Mouse (Mus musculus): Measurements from ENCODE around the gene Trim62.

The Trim62 gene

DNA sequence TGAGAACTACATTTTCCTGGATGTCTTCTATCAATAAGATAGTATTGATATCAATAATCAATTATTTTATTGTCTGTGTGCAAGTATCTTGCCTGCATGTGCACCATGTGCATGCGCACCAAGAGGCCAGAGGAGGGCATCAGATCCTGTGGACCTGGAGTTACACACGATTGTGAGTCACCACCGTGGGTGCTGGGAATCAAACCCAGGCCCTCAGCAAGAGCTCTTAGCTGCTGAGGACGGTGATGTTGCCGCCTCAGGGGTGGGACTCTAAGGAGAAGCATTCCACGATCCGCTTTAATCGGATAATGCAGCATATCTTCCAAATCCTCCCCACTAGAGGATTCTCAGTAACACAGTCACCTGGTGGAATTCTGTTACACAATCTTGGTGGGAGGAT, 2.2 kb downstream of the Trim62 start:
- no peak for DNase-seq (ENCODE audit: low read depth, low spot score)

DNA sequence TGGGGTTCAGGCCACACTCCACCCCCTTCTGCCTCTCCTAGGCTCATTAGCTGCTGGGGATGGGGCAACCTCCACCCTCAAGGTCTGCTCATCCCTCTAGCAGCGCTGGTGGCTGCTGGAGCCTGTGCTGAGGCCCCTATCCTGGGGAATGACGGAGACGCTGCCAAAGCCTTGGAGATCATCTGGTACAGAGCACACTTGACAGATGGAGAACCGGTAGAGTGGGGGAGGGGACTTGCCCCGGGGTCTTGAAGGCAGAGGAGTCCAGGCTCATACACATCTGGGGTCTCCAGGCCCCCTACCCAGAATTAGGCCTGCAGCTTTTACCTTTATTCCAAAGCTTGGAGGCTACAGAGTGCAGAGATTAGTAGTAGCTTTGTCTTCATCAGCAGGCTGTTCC, 3.2 kb downstream of the Trim62 start:
- DNase-seq (ENCODE audit: low read depth, low spot score), result peak; percentile 73

DNA sequence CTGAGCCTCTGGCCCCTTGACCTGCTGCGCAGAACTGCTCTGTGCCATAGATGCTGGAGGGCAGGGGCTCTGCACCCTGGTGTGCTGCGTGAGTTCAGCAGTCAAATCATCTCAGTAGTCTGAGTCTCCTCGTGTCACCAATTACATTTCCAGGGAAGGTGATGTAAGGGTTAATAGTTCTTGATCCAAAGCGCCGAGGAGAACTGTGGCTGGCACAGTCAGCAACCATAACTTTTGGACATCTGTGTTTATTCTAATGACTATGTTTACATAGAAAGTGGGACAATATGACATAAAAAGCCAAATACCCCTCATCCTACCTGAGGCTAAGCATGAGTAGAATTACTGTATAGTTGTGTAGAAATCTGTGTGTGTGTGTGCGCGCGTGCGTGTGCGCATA, 3.6 kb downstream of the Trim62 start:
- no peak for DNase-seq (ENCODE audit: low read depth, low spot score)

DNA sequence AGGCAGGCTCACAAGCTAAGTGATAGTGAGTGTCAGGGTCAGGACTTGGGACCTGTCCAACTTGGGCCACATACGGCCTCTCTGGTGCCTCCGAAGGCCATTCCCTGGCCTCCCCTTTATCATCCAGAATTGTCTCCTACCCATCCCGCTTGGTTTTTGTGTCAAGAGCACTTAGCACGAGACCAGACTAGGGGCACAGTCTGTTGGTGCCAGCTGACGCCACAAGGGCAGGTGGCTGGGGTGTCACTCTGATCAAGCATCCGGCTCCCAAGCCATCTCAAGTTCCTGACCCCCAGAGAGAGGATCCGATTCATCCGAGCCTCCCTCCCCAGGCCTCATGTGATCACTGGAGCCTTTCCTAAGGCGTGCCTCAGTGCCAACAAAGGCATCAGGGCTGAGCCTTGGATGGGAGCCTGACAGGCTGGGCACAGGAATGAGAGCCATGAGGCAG, 4.3 kb downstream of the Trim62 start:
- peak; percentile 98 for DNase-seq (ENCODE audit: low read depth, low spot score)

DNA sequence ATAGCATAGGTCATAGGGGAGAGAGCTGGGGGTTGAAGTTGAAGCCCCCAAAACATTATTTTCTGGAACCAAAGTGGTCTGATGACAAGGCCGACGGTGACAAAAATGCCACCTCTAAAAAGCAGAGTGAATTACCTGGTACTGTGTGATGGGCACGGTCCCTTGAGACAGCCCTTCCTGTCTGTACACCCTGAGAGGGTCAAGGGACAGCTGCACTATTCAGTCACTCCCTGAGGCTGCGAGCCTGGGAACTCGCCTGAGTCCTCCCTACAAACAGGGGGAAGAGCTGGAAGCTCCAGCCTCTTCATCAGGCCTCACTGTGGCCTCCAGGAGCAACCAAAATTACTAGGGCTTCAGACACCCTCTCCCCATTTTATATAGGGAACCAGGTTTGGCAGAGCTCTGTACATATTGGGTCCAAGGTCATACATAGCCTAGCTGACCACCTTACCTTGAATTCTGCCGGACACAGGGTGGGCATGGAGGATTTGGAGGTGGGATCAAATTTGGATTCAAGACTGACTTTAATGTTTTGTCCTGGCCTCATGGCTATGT, 5.1 kb downstream of the Trim62 start:
- DNase-seq (ENCODE audit: low read depth, low spot score), result no peak

DNA sequence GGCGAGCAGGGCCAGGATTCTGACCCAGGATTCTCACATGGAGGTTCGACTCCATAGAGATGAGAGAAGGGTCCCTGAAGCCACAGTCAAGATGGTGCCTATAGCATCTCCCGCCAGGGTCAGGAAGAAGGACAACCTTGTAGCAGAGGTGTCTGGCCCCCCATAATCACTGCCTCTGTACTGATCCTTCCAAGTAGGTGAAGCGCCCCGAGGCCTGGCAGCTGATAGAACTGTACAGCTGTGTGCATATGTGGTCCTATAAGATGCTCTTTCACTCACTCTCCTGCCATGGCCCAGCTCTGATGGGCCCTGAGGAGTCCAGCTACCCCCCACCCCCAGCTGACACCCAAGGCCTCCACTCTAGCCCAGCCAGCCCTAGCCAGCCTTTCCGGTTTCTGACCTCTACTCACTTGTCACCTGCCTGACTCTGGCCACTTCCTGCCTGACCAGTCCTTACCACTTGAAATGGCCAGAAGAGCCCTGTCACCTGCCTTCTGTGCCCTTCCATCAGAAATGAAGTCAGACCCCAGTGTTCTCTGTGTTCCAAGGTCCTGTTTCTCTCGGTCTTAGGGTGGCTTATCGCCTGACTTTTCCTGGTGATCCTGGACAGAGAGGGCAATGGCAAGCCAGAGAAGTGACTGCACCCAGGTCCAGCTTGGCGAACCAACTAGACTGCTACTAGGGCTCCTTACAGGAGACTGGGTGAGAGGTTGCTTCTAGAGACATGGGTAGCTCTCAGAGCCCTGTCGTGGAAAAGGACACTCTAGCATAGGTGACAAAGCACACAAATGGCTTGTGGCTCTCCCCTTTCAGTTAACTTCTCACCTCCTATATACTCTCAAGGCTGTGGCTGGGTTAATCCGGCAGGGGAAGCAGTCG, 6.6 kb downstream of the Trim62 start:
- DNase-seq (ENCODE audit: low read depth, low spot score), result no peak

DNA sequence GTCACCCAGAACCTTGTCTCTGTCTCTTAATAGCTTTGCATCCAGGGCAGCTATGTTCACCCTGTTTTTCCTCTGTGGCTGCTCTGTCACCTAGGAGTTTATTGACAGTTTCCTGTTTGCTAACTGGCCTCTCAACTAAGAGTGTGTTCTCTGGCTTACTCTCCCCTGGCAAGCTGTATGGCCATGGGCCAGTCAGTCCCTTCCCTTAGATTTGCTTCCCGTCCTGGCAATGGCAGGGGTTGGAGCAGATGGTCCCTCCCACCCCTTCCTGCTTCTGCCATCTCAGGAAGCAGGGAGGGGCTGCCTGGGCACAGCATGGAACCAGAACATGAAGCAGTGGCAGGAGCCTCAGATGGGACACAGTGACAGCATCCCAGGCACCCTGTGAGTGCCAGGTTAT, 7.8 kb downstream of the Trim62 start:
- peak; percentile 99 for DNase-seq (ENCODE audit: low read depth, low spot score)

DNA sequence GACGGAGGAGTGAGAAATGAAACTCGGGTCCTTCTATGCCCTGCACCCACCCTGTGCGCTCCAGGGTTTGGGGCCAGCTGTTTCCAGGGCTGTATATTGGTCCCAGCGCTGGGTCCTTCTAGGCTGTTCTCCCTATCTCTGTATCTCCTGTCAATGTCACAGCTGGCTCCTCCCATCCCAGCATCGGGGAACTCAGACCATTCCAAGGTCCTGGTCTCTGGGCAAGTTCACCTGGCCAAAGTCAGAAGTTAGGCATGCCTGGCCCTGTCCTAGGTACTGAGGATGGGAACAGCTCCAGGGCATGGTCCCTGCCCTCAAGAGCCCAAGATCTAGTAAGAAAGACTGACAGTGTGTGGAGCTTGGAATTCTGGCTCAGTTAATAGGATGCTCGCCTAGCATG, 8.4 kb downstream of the Trim62 start:
- DNase-seq (ENCODE audit: low read depth, low spot score), result no peak

DNA sequence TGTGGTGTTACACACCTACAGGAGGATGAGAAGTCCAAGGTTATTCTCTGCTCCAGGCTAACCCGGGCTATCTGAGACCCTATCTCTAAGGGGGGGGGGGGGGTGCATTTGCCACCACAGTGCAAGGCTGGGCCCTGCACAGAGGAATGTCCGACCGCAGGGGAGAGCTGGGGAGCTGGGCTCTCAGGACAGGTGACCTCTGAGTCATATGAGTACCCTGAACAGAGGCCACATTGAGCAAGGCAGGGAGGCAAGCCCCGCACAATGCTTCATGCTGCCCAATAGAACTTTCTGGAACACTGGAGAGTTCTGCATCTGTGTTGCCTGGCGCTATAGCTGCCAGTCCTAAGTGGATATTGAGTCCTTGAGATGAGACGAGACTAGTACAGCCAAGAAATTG, 8.8 kb downstream of the Trim62 start:
- DNase-seq (ENCODE audit: low read depth, low spot score), result no peak

DNA sequence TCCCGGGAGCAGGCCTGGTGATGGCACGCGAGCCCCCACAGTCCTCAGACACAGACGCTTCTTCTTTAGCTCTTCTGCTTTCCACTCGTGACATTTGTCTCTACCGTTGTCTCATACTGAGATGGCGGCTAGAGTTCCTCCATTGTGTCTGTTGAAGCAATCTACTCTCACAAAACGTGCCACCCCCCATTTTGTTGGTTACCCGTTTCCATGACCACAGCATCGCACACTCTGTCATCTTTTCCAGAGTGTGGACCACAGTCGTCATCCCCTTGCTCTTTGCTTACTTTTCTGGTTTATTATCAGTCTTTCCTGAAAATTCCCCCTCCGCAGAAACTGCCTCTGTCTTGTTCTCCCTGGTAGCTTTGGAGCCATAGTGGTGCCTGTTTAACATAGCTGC, 10.7 kb downstream of the Trim62 start:
- DNase-seq (ENCODE audit: low read depth, low spot score), result no peak

DNA sequence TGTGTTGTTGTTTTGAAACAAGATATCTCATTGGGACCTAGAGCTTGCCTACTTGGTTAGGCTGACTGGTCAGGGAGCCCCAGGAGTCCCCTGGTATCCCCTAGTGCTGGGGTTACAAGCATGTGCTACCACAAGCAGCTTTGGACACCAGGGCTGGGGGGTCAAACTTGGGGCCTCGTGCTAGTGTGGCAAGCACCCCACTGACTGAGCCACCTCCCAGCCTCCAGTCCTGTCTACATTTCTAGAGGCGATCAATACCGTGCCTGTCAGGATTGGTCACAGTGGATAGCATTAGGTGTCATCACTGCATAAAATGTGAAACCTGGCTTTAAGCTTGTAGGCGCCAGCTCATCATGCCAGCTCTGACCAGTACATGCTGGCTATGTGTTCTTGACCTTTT, 12.5 kb downstream of the Trim62 start:
- no peak for DNase-seq (ENCODE audit: low read depth, low spot score)

DNA sequence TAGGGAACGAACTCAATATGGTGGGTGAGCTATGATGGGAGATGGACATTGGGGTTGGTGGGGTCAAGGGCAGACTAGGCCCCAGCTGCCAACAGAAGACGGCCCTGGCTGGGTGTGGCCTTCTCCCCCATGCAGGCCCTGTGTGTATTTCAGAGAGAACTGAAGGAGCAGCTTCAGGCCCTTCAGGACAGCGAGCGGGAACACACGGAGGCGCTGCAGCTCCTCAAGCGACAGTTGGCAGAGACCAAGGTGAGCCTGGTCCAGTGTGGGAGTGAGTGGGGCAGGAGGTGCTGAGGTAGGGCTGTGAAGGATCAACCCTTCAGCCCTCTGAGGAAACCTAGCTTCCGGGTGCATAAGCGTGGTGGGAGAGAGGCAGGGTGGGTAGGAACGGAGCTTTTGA, 13.3 kb downstream of the Trim62 start:
- no peak for DNase-seq (ENCODE audit: low read depth, low spot score)

DNA sequence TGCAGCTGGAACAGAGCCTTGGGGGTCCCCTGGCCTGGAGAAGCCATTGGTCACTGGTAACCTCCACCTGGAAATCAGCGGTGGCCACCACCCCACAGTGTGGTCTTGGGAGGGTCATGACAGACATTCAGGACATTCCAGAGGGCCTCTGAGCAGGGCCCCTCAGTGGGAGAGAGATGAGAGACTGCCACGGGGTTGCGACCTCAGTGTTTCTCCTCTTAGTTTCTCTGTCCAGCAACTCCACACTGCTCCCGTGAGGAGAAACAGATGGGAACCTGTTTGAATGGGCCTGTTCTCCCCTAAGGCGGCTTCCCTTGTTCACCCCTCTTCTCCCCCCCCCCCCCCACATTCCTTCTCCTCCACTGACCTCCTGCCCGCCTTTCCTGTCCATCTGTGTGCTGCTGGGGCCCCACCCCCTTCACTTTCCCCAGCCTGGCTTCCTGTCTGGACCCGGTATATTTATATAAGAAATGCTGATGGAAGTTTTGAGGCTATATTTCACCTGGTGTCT, 14.6 kb downstream of the Trim62 start:
- peak; percentile 77 for DNase-seq (ENCODE audit: low read depth, low spot score)

DNA sequence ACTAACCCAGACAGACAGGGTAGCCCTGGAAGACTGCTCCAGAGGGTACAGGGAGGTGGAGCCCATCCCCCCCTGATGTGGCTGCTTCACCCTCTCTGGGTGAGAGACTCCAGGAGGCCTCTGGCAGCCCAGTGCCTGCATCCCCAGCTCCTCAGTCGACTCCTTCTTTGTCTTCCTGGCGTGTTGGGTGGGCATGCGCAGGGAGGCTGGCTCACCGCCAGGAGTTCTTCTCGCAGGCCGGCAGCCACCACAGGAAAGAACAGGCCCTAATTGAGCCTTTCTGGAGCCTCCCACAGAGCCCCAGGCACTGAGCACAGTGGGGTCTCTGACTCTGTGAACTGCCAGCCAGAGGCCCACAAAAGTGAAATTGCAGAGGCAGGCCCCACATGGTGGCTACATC, 16.0 kb downstream of the Trim62 start:
- DNase-seq (ENCODE audit: low read depth, low spot score), result peak; percentile 91

DNA sequence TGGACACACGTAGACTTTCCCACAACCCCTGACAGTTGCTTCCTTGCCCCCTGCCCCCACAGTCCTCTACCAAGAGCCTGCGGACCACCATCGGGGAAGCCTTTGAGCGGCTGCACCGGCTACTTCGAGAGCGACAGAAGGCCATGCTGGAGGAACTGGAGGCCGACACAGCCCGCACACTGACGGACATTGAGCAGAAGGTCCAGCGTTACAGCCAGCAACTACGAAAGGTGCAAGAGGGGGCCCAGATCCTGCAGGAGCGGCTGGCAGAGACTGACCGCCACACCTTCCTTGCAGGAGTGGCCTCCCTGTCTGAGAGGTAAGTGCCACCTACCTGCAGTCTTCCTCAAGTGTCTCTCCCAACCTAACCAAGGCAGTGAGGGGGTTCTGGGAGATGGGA, 17.1 kb downstream of the Trim62 start:
- DNase-seq (ENCODE audit: low read depth, low spot score), result no peak

DNA sequence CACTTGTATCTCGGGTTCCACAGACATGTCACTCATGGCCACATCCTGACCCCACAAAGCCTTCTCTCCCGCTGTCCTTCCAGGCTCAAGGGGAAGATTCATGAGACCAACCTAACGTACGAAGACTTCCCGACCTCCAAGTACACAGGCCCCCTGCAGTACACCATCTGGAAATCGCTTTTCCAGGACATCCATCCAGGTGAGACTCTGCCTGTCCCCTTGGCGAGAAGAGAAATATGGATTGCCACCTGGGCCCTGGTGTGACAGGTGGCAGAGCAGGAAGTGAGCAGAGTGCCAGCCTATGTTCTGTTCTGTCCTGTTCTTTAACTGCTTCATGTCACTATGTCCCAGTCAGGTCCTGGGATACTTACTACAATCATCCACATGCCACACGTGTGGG, 19.0 kb downstream of the Trim62 start:
- peak; percentile 95 for DNase-seq (ENCODE audit: low read depth, low spot score)

DNA sequence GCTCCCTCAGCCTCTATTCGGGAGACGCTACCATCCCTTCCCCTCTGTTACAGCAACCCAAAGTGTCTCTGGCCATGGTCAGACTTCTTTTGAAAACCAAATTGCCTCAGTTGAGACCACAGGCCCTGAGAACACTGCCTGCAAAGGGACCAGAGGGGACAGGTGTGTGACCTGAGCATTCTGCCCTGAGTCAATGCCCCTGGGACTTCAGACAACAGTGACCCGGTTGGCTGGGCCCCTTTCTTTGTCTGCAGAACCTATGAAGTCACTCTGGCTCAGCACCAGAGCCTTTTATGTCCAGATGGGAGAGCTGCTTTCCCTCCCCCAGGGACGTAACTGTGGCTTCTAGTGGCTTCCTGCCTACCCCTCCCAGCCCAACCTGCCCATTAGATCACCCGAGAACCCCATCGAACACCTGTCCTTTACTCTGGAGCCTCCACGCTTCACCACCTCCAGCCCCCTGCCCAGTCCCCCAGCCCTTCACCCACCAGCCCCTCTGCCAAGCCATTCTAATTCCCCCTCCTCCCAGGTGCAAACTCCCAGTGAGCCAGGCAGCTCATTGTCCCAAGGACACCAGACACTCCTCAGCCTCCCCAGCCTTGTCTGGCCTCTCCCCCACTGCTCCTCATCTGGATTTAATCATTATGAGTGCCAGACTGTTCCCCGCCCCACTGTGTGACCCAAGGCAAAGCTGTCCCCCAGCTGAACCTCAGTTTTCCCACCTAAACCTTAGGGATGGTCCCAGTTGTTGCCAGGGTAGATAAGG, 20.8 kb downstream of the Trim62 start:
- peak; percentile 69 for DNase-seq (ENCODE audit: low read depth, low spot score)

DNA sequence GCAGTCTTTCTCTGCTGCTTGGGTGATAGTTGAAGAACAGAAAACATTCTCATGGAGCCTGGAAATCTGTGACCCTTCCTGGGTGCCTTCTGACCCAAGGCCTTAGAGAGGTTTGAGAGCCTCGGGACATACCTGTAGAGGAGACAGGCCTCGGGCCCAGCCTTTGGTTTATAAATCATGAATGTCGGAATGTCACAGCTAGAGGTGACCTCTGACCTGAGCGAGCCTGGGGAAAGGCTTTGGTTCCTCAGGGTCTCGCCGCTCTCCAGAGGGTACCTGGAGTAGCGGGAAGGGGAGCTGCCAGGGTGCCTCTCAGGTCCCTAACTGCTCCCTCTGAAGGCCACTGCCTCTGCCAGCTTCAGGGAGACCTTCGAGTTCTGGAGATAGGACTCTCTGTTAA, 21.9 kb downstream of the Trim62 start:
- DNase-seq (ENCODE audit: low read depth, low spot score), result no peak

DNA sequence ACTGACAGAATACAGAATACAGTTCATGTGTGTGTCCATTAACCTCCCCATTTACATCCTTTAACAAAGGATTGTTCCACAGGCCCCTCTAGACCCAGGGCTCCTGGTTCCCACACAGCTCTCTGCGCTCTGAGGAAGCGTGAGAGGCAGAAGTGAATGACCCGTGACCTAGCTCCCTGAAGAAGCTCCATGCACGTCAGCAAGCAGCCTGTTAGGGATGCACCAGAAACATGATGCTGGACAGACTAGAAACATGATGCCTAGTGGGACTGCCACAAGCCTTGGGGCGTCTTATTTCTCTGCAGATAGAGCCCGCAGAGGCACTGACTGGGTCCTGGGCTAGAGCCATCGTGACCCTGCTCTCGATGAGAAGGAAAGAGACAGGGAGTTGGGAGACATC, 23.4 kb downstream of the Trim62 start:
- no peak for DNase-seq (ENCODE audit: low read depth, low spot score)

DNA sequence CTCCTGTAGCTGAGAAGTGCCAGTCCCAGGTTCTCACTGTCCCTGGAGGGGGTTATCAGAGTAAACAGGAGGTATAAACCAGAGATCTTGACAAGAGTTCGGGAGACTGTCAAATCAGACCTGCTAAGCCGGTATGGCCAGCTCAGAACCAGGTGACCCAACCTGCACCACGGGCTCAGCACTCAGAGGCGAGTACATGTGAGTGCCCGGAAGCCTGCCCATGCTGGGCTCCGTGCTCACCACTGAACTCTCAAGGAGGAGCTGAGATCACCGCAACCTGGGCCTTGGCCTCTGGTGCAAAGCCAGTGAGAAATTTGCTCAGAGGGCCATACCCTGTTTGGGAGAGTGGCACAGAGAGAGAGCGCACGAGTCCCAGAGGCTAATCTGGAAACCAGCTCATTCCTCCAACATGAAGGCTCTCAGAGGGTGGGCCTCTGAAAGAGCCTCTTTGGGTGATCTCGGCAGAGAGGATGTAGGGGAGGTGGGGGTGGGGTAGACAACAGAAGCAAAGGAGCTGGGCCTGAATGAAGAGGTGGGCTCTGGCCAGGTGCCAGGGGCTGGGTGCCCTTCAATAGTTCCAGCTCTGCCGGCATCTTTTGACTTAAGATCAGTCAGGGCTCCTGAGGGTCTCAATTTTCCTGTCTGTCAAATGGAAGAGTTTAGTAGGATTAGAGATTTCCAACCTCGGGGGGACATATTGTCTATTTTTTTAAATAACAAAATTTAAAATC, 24.0 kb downstream of the Trim62 start:
- no peak for DNase-seq (ENCODE audit: low read depth, low spot score)

DNA sequence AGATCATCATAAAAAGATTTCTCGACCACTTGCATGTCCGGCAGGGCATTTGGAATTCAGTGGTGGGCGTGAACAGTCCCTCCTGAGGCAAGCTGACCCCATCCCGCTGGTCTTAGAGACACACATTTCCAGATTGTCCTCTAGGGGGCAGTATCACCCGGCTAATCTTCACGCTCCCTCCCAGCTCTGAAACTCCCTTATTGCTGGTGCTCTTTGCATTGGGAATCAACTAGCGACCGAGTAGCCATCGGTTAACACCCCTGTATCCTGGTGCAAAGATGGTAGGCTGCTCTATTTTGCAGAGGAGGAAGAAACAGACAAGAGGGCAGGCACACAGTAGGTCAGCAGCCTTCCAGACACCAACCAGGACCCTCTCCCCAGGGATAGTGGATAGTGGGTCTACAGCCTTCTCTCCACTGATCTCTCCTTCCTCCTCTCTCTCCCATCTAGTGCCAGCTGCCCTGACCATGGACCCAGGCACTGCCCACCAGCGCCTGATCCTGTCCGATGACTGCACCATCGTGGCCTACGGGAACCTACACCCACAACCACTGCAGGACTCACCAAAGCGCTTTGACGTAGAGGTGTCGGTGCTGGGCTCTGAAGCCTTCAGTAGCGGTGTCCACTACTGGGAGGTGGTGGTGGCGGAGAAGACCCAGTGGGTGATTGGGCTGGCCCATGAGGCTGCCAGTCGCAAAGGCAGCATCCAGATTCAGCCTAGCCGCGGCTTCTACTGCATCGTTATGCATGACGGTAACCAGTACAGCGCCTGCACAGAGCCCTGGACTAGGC, 25.4 kb downstream of the Trim62 start:
- DNase-seq (ENCODE audit: low read depth, low spot score), result peak; percentile 91
